Mouse (Mus musculus) liver, embryonic 16.5 days (tissue): ENCODE data around the gene Fgr. TPM values are rescaled to one million over a fixed set of nuclear protein-coding genes. Genes with fewer than 3 reads are reported as not detected.
"Not testable (repeated sequence)": the region's sequence is repeated elsewhere in the genome, so short reads cannot be mapped to it uniquely, and the experiment has no call there.

Experiments used
- ATAC-seq: fragments of 200-750 bp; cut with Nextera tagmentation; 2 replicates; pipeline ENCODE4 v1.8.0; 2017; ENCODE audit warnings: low read depth, mild to moderate bottlenecking, moderate number of reproducible peaks, moderate library complexity
- H3K27ac ChIP-seq: fragments of 300-500 bp; sonication (generic); 2 replicates; pipeline ENCODE4 v1.5.1; 2014; ENCODE audit warnings: mild to moderate bottlenecking, low read length
- H3K27me3 ChIP-seq: fragments of 300-500 bp; sonication (generic); 2 replicates; pipeline ENCODE4 v1.6.1; 2014; ENCODE audit warnings: low read depth, low read length, mixed read lengths; ENCODE audit not compliant: control insufficient read depth, insufficient read depth
- H3K36me3 ChIP-seq: fragments of 300-500 bp; sonication (generic); 2 replicates; pipeline ENCODE4 v1.6.1; 2014; ENCODE audit warnings: mild to moderate bottlenecking; ENCODE audit not compliant: control insufficient read depth, insufficient read depth
- H3K4me1 ChIP-seq: fragments of 300-500 bp; sonication (generic); 2 replicates; pipeline ENCODE4 v1.6.1; 2014; ENCODE audit warnings: low read depth, low read length, mixed read lengths; ENCODE audit not compliant: control insufficient read depth
- H3K4me2 ChIP-seq: fragments of 300-500 bp; sonication (generic); 2 replicates; pipeline ENCODE4 v1.6.1; 2014; ENCODE audit warnings: low read depth, low read length, mixed read lengths
- H3K4me3 ChIP-seq: fragments of 300-500 bp; sonication (generic); 2 replicates; pipeline ENCODE4 v1.5.1; 2014; ENCODE audit warnings: low read depth, mild to moderate bottlenecking, low read length
- H3K9ac ChIP-seq: fragments of 300-500 bp; sonication (generic); 2 replicates; pipeline ENCODE4 v1.6.1; 2014; ENCODE audit warnings: low read depth, low read length
- H3K9me3 ChIP-seq: fragments of 300-500 bp; sonication (generic); replicated peaks from 2 replicates; pipeline ENCODE4 v1.6.1; 2016; ENCODE audit warnings: low read length; ENCODE audit not compliant: control insufficient read depth
- WGBS: fragments of 180-500 bp; shearing (Covaris S2); extraction: QIAGEN DNeasy Blood & Tissue Kit; methylation state at CpG from one replicate; pipeline ENCODE4 v1.1.7; 2014; ENCODE audit not compliant: insufficient replicate concordance; 5-methylcytosine and 5-hydroxymethylcytosine counted together
- polyA plus RNA-seq: library from polyadenylated mRNA; unstranded; fragments of >200 nt; fragmentation: Nextera tagmentation; extraction: Ambion mirVana; gene quantifications from 2 replicates; pipeline ENCODE4 v1.2.1, GENCODE M21; 2015

The Fgr gene
- 2.4 and 3.2 TPM in 2 replicates for polyA plus RNA-seq

DNA sequence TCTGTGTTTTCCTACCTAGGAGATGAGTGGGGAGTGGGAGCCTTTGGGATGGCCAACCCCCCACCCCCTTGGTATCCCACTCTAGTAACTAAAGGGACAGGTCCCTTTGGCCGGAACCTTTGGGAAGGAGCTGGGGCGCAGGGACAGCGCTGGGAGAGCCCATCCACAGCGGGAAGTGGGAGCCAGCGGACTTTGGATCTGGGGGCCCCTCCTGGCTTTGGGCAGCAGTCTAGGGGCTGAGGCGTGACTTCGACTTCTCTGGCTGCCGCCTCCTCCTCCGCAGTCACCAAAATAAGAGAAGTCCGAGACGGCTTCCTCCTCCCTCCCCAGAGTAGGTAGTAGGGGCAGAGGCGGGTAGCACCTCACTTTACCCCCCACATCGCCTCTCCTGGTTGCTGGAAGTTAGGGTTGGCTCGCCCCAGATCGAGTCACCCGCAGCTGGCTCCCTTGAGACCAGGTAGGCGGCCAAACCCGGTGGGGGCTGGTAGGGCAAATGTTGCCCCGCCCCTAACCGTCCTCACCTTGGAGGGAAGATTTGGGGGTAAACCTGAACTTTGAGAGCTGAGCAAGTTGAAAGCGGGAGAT lies at the start of gene Fgr:
Fgr (plus strand) TSS at position 282 of the 585 bp plus-strand sequence.
- peak within 1 kb of the TSS; percentile 26; the same call in 1 of the 2 replicates for H3K27ac ChIP-seq
- H3K36me3 ChIP-seq: no peaks in the 10 kb centered on the region
- peak within 1 kb of the TSS; percentile 35; the same call in 1 of the 2 replicates for H3K9ac ChIP-seq
- 4% methylated on average over 18 of the region's 21 CpGs for WGBS
- no peaks in the 10 kb centered on the region for H3K9me3 ChIP-seq
- peak within 1 kb of the TSS; percentile 45 for H3K4me3 ChIP-seq
- no peak for ATAC-seq
- peaks cover 45% of the 10 kb centered on the region for H3K27me3 ChIP-seq
- peaks cover 5% of the 10 kb centered on the region for H3K4me1 ChIP-seq
- peak within 1 kb of the TSS; percentile 47 for H3K4me2 ChIP-seq

DNA sequence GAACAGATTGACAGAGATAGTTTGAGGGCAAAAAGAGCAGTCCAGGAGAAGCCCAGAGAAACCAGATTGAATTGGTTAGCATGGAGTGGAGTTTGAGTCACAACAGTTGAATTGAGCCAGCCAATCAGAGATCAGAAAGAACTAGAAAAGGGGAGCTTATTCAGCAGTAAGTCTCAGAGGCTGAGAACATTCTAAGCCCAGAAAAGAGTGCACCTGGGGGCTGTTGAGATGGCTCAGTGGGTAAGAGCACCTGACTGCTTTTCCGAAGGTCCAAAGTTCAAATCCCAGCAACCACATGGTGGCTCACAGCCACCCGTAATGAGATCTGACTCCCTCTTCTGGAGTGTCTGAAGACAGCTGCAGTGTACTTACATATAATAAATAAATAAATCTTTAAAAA lies 47.4 kb upstream of the Fgr start:
- H3K4me1 ChIP-seq, H3K9me3 ChIP-seq, H3K4me3 ChIP-seq, ATAC-seq, H3K36me3 ChIP-seq, H3K27me3 ChIP-seq, H3K4me2 ChIP-seq, H3K9ac ChIP-seq, H3K27ac ChIP-seq: not testable (repeated sequence)
- 70% methylated on average over 2 of the region's 2 CpGs for whole genome bisulfite sequencing

DNA sequence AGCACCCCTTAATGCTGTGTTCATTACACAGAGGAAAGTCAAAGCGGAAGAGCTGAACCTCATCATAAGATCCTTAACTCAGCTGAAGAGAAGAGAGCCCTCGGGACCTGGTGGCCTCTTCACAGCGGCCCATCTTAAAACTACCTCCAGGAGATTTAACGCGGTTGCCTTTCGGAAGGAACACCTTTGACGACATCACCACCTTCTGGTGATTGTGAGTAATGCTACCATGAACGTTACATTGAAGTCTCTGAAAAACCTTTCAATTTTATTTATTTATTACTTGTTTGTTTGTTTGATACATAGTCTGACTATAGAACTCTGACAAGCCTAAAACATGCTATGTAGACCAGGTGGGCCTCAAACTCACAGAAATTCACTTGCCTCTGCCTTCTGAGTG lies 43.1 kb upstream of the Fgr start:
- H3K4me2 ChIP-seq: no peak overlapping the region
- H3K4me3 ChIP-seq: no peak overlapping the region
- no peak for ATAC-seq
- no peaks in the 10 kb centered on the region for H3K4me1 ChIP-seq
- H3K9me3 ChIP-seq: no peaks in the 10 kb centered on the region
- no peaks in the 10 kb centered on the region for H3K36me3 ChIP-seq
- 14% methylated on average over 8 of the region's 8 CpGs for WGBS
- H3K27me3 ChIP-seq: no peaks in the 10 kb centered on the region
- no peak overlapping the region for H3K27ac ChIP-seq
- no peak overlapping the region for H3K9ac ChIP-seq

DNA sequence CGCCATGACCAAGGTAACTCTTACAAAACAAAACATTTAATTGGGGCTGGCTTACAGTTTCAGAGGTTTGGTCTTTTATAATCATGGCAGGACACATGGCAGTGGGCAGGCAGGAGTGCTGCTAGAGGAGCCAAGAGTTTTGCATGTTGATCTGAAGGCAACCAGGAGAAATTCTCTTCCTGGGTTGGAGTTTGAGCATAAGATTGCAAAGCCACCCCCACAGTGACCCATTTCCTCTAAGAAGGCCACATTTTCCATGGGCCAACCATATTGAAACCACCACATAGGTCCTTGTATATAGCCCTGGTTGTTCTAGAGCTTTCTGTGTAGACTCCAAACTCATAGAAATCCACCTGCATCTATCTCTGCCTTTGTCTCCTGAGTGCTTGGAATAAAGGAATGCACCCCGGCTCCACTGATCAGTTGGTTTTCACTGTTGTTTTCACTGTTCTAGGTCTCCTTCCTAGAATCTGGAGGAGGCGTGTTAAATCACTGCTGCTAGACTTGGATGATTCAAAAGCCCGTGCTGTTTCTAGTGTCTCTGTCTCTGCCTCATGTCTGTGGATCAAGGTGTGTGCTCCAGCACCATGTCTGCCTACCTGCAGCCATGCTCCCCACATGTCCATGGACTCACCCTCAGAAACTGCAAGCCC lies 41.0 kb upstream of the Fgr start:
- no peak overlapping the region for H3K27ac ChIP-seq
- no peaks in the 10 kb centered on the region for H3K4me1 ChIP-seq
- H3K9me3 ChIP-seq: no peaks in the 10 kb centered on the region
- H3K4me3 ChIP-seq: no peak overlapping the region
- H3K27me3 ChIP-seq: no peaks in the 10 kb centered on the region
- no peak overlapping the region for H3K9ac ChIP-seq
- no peaks in the 10 kb centered on the region for H3K36me3 ChIP-seq
- WGBS: 57% methylated on average over 4 of the region's 4 CpGs
- no peak overlapping the region for H3K4me2 ChIP-seq
- no peak for ATAC-seq

DNA sequence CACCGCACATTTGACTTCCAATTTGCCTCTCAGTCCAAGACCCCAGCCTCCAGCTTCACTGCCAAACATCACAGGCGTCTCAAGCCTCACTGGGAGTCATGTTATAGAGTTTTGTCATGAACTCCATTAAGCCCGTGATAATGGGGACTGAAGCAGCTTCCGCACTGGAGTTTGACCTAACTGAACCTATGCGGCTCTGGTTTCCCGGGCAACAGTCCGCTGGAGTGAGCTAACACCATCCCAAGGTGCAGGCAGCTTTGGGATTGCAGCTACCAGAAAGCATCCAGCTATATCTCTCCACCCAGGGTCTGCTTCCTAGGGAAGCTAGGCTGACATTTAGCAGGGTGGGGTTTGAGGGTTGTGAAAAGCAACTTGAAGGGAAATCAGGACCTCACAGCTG lies 39.3 kb upstream of the Fgr start:
- Histone ChIP-seq H3K9ac (no peak overlapping the region), H3K4me1 (no peaks in the 10 kb centered on the region), H3K4me3 (no peak overlapping the region), H3K4me2 (no peak overlapping the region), H3K27me3 (no peaks in the 10 kb centered on the region), H3K9me3 (no peaks in the 10 kb centered on the region), H3K27ac (no peak overlapping the region), H3K36me3 (no peaks in the 10 kb centered on the region)
- no peak for ATAC-seq
- WGBS: 45% methylated on average over 7 of the region's 7 CpGs

DNA sequence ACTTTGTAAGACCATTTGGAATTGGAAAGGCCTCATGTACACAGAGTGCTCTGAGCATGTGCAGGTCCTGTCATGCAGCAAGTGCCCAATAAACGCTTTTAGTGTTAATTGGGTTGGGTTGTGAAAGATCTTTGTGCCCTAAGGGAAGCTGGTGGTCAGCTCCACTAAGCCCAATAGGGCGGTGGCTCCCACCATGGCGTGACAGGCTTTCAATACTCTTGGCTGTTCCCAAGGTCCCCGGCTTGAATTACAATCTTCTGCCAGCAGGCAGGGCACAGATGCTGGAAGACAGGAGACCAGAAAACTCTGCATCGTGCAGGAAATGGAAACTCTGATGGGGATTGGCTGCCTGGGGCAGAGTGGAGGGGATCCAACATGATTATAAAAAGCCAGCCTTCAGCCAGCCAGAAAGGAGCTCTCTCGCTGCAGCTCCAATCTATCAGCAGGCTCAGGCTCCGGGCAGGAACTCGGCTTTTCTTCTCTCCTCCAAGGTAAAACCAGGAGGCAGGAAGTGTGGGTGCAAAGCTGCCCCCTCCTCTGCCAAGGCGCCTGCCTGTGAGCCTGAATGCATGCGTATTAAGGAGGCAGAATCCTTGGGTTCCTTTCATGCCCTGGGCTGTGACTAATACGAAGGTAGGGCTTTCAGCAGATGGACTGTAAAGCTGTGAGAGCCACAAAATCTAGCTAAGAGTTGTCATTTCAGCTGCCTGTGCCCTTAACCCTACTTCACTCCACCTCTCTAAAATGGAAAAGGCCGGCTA lies 35.5 kb upstream of the Fgr start:
- 54% methylated on average over 12 of the region's 12 CpGs for WGBS
- Histone ChIP-seq H3K27me3 (0 out of 2 replicates have a peak, but pooled peaks cover 4% of the 10 kb centered on the region), H3K4me3 (no peak overlapping the region), H3K4me1 (no peaks in the 10 kb centered on the region), H3K27ac (no peak overlapping the region), H3K9ac (no peak overlapping the region), H3K36me3 (no peaks in the 10 kb centered on the region), H3K9me3 (no peaks in the 10 kb centered on the region), H3K4me2 (no peak overlapping the region)
- no peak for ATAC-seq

DNA sequence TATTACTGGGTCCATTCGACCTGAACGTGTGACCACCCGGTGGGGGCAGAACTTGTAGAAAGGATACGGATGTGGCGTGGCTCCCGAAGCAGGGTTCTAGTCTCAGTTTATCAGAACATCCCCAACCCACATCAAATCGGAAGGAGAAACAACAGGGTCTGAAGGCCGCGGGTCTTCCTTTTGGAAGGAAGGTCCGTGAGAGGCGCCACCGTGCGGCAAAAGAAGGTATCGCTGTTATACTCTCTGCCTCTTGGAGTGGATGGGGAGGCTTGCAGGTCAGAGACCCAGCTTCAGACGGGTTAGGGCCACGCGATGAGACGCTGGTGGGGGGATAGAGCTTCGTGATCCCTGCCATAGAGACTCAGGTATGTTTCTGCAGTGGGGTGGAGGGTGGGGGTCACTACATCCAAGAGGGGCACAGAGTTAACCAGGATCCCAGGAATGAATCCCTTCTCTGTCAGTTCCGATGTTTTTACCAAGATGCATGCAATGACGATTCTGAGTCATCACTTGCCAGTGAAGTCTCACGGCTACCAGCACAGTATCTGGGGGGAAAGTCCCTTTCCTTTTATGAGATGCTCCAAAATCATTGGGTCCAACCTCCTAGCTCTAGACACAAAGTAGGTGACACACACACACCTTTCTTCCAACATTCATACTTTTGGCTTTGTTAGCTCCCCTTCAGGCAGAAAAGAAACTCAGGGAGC lies 34.3 kb upstream of the Fgr start:
- 0 out of 2 replicates have a peak, but pooled peaks cover 4% of the 10 kb centered on the region for H3K27me3 ChIP-seq
- no peak overlapping the region for H3K4me2 ChIP-seq
- H3K4me1 ChIP-seq: no peaks in the 10 kb centered on the region
- no peak for ATAC-seq
- H3K27ac ChIP-seq: no peak overlapping the region
- no peaks in the 10 kb centered on the region for H3K9me3 ChIP-seq
- WGBS: 23% methylated on average over 22 of the region's 22 CpGs
- no peaks in the 10 kb centered on the region for H3K36me3 ChIP-seq
- no peak overlapping the region for H3K9ac ChIP-seq
- H3K4me3 ChIP-seq: no peak overlapping the region

DNA sequence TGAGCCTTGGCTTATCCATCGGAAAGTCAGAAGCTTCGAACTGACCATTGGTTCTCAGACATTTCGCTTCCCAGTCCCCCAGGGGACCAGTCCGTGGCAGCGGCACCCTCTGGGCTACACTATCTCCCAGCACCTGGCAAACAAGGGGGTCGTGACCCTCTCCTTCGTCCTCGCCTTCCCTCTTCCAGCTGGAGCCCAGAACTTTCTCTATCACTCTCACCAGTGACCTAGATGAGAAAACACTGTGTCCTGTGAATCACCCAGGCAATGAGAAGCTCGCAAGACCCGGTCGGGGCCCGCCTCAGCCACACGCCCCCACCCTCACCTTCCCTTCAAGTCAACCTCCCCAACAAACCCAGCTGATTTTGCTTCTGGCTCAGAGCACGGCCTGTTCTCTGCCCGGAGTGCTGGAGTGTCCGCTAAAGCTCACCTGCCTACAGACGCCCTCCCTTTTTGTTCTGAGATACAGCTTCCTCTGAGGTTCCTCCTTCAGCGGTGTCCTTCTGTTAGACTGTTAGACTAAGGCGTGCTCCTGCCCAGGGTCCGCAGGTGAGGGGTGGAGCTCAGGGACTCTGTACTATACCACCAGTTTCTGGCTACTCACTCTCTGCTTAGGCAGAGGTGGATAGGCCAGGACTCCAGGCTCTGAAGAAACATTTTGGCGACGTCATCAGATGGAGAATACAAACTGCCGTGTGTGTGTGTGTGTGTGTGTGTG lies 32.7 kb upstream of the Fgr start:
- no peaks in the 10 kb centered on the region for H3K9me3 ChIP-seq
- H3K27ac ChIP-seq: no peak overlapping the region
- no peaks in the 10 kb centered on the region for H3K36me3 ChIP-seq
- no peak overlapping the region for H3K4me2 ChIP-seq
- 52% methylated on average over 23 of the region's 23 CpGs for WGBS
- no peak overlapping the region for H3K4me3 ChIP-seq
- 0 out of 2 replicates have a peak, but pooled peaks cover 4% of the 10 kb centered on the region for H3K27me3 ChIP-seq
- no peak for ATAC-seq
- peaks cover 6% of the 10 kb centered on the region for H3K4me1 ChIP-seq
- no peak overlapping the region for H3K9ac ChIP-seq
